Mouse (Mus musculus) lung, postnatal 4 days (tissue): ENCODE results near the gene Bnip1.
A peak's percentile ranks its signal among the peaks of the same experiment; 100 is the strongest.

Experiments
- DNase-seq, 2 experiments: peaks; one replicate each; pipeline ENCODE4 v3.0.0; 2021

Bnip1 gene

DNA sequence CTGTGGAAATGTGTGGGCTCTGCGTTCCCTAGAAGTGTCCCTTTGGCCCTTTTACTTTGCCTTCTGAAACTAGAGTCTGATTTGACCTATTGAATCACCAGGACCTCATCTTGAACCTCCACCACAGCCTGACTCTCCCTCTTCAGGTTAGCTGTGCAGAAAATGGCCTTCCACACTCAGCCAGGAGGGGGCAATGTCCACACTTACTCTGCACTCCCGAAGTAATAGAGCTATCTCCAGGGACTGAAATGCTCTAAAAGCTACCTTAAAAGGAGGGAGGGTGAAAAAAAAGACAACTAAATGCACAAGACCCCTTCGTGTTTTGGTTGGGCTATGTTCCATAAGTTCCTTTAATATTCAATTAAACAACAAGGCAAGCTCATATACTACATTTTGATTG is 13.9 kb downstream of the Bnip1 start:
- DNase-seq, result peak; percentile 52 to 74

DNA sequence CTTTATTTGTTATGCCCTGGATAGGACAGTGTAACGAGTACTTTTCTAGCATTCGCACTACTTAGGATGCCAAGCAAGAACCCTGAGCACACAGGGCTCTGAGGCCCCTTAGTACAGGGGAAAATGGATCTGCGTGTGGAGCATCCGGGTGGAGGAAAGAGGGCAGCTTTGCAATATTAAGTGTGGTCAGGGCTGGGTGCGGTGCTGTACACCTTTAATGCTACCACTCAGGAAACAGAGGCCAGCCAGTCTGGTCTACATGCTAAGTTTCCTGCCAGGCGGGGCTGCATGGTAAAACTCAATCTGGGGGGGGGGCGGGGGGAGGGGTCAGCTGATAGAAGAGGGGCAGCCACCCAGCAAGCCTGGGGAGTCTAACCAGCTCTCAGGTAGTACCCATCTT is 14.5 kb downstream of the Bnip1 start:
- no peak for DNase-seq

DNA sequence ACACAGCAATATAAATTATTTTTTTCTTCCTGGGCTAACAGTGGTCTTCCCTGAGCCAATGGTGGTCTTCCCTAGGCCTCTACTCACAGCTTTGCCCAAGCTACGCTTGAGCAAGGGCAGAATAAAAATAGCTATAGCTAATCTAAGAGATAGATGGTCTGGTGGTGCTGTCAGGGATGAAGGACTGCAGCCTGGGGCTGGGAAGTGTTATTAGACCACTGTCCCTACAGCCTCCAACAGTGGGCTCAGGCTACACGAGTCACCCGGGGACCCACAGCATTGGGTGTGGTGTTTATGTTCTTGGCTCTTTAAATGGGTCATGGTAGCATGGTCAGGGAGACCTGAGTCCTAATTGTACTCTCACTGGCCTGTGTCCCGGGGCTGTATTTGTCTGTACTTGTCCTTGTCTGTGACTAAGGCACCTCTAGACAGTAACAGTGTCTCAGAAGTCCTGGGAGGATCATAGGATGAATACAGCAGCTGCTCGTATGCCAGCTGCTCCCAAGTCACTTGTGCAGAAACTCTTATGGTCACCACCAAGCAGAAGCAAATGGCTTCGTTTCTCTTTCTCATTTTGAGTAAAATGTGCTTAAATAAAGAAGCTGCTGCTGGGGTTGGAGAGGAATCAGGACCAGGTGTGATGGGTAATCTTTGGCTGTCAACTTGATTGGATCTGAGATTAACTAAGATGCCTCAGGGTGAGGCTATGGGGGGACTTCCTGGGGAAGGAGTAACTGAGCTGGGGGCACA is 16.7 kb downstream of the Bnip1 start:
- DNase-seq, result no peak

DNA sequence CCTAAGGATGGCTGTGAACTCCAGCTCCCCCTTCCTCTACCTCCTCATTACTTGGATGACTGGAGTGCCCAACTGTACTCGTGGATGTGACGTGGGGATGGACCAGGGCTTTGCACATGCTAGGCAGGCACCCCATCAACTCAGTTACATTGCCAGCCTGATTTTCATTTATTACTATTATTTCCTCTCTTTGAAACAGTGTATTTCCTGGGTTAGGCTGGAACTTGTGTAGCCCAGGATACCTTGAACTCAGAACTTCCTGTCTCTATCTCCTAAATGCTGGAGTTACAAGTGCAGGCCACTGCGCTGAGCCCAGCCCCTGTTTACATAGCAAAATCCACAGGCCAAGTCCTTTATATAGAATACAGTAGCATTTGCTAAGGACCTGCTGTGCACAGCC is 22.0 kb downstream of the Bnip1 start:
- DNase-seq, result no peak

DNA sequence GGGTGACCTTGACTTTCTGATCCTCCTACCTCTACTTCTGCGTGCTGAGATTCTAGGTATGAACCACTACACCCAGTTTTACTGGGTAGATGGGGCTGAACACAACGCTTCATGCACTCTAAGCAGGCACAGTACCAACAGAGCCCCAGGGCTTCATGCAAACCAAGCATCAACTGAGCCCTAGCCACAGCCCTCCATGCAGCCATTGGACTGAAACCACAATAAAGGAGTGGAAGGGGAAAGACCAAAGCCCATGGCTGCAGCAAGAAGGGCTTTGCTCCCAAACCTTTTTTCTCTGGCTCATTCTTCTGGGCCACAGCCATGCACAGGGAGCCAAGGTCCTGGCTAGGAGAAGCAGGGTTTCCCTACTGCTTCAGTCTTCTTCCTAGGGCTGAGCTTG is 31.7 kb downstream of the Bnip1 start:
- DNase-seq, result no peak

DNA sequence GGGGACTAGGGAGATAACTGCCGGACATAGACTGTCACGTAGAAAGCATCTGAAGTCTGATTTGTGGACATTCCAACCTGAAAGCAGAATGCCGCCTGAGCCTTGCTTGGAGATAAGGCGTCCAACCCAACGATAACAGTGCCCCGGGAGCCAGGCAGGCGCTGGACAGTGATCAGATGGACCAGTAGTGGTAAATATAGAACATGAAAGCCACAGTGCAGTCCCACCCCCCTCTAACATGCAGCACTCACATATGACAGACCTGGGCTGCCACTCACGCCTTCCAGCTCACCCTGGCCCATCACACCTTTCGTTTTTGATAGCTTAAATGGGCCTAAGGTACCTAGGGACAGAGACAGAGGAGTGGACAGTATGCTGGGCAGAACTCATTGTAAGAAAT is 32.6 kb downstream of the Bnip1 start:
- no peak for DNase-seq

DNA sequence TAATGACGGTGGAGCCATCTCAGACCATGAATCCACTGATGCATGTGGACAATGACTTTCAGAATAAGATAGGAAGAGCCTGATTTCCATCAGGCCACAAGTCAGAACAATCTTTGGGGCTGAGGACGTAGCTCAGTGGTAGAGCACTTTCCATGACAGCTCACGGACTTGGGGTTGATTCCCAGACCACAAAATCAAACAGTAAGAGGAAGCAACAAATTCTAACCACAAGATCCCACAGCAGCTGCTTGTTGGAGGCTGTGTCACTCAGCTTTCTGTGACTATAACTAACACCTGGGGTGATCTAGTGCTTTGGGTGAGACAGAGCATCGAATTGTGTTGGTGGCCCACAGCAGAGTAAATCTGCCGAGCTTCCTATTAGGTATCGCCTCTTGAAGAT is 35.9 kb downstream of the Bnip1 start:
- DNase-seq, result no peak

DNA sequence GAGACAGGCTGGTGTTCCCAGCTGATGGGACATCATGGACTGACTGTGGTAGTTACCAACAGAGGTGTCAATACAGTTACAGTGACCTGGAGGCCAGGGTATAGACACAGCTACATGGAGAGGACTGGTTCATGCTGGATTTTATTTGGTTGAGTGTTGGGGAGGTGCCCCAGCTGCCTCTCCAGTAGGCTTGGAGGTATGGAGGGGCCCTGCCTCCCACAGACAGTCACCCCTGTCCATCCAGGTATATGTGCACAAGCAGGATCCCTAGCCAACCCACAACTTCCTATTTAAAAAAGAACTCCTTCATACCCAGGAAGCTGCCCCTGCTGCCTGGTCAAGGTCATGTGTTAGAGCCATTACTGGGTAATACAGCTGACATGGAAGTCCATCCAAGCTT is 36.9 kb downstream of the Bnip1 start:
- no peak for DNase-seq

DNA sequence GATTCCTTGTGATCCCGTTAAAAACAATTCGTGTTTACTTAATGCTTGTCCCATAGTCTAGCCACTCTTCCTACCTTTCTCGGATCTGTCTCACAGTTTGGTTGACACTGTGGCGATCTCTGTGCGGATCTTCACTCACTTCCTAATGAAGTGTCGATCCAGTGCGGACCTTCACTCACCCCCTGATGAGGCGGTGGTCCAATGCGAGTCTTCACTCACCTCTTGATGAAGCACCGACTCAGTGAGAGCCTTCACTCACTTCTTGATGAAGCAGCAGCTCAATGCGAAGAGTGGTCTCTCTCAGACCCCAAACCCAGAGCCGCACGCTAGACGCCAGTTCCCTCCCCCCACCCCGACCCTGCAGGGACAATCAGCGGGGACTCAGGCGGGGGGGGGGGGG is 45.3 kb downstream of the Bnip1 start:
- no peak for DNase-seq

DNA sequence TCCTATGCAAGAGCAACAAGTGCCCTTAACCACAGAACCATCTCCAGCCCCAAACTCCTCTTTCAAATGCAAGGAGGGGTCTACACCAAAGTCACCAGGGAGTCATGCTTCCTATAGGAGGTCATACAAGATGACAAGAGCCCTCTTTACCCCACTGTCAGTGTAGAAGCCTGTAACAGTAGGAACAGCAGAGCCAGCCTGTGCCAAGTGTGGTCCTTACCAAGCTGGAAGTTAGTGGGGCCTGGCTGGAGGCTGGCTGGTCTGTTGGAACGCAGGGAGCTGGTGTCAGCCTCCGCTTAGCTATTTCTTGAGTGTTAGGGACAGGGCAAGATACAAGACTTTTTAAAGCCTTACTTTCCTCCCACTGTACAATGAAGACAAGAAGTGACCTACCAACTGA is 52.9 kb downstream of the Bnip1 start:
- no peak for DNase-seq

DNA sequence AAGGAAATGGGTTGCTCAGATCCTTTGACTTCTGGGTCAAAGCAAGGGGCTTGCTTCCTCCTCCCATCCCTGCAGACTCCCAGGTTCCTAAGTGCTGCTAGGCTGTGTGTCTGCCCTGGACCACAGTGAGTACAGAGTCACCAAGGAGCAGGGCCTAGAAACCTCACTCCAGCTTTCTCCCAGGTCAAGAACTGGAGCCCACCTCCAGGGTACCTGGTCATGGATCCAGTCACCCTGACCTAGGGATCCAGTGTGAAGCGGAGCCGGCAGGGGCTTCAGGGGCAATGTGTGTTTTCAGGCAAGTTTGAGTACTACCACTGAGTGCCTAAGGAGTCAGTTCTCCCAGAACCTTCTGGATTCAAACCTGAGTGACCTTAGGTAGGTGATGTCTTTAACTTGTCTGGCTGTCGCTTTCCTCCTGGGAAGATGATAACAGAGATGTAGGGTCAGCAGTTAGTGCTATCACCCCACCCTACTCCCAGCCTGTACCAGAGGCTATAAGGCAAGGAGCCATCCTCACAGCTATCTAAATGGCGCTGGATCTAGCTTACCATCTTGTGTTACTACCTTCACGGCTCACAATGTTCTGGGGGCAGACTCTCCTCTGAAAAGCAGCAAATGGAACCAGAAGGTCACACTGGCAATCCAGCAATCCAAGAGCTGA is 53.6 kb downstream of the Bnip1 start:
- no peak for DNase-seq

DNA sequence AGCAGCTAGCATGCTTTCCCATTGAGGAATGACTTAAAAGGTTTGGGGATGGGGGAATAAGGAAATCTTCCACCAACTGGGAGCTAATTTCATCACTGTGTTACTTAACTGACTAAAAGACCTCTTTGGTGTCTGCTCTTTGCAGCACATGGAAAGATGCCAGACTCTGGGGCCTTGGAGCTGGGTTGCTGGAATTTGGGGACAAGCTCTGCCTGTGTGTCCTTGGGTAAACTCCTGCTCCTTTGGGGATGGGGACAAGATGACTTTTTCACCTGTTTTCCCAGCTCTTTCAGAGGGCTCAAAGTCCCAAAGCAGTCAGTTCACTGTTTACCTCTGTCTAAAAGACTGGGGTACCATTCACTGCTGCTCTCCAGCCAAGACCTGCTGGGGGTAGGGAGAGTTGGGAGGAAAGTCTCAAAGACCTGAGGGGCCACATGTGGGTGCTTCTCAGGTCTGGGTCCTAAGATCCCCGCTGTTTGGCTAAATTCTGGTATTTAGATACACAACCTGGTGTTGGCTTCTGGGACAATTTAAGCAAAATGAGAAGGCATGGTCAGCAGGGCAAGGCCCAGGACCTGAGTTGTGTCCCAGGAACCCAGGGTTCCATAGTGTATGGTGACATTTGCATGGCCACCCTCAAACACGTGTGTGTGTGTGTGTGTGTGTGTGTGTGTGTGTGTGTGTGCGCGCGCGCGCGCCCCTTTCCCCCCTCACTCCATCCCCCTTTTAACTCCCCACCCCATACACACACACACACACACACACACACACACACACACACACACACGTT is 54.3 kb downstream of the Bnip1 start:
- DNase-seq, result no peak

DNA sequence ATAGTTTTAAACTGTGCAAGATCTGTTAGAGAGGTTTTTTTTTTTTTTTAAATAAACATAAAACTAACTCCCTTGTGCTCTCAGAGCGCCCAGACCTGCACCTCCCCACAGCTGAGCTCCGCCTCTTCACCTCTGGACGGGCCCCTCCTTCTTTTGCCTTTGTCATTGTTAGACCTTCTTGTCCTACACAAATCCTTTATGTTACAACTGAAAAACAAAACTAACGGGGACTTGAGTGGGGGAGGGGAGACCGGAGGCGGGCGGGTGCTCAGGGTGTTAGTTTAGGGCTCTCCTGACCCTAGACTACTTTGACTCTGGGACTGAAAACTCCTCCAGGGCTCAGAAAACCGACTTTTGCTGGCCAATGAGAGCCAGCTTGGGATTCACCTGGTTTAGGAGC is 55.1 kb downstream of the Bnip1 start:
- DNase-seq, result no peak

DNA sequence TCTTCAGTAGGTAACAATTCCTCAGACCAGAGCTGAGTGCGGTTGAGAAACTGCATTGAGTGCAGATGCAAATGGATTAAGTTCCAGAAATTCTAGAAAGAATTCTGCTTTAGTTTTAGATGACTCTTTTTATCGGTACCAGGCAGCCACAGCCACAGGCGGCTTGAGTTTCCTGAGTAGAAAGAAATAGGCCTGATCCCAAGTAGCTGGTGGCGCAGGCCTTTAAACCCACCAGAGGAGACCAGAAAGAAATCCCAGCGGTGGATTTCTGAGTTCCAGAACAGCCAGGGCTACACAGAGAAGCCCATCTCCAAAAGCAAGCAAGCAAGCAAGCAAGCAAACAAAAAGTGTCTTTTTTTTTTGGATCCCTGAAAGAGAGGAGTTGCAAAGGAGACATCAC is 55.5 kb downstream of the Bnip1 start:
- no peak for DNase-seq

DNA sequence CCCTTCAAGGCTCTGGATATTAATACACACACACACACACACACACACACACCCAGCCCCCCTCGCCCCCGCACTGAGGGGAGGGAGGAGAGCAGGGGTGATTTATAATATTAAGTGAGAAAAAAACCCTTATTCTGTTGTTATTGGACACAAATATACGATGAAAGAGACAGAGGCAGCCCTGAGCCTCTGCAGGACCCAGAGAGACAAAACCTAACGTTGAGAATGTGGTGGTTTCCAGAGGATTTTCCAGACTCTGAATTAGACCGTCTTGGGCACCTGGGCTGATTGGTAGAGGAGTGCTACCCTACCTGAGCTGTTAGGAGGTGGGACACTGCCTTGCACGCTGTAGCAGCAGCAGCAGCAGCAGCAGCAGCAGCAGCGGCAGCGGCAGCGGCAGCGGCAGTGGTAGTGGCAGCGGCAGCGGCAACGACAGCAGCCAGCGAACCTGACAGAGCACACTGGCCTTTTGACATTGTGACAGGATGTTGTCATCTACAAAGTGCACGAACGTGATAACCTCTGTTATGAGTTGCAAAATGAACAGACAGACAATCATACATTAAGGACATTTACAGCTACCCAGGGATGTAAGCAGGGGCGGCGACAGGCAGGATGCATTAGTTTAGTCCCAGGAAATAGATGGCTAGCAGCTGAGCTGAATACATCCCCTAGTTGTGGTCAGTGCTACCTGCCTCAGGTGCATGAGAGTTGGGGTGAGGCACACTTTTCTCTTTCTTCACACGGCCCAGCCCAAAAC is 56.1 kb downstream of the Bnip1 start:
- no peak for DNase-seq

DNA sequence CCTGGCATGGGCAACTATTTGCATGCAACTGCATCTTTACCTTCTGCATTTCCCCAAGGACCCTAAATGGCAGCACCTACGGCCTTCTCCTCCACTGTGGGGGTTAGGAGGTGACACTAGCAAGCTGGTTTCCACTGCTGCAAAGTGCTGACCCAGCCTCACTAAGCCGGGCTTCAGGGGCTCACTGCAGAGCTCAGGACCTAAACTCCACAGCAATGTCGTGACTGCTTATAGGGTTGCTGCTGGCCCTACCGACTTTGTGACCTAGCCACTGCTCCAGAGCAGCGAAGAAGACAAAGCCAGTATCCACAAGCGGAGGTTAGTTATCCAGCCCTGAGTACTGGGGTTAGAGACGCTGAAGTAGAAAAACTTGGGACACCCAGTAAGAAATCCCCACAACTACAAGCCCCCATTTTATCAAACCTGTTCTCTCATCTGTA is 56.7 kb downstream of the Bnip1 start:
- no peak for DNase-seq

DNA sequence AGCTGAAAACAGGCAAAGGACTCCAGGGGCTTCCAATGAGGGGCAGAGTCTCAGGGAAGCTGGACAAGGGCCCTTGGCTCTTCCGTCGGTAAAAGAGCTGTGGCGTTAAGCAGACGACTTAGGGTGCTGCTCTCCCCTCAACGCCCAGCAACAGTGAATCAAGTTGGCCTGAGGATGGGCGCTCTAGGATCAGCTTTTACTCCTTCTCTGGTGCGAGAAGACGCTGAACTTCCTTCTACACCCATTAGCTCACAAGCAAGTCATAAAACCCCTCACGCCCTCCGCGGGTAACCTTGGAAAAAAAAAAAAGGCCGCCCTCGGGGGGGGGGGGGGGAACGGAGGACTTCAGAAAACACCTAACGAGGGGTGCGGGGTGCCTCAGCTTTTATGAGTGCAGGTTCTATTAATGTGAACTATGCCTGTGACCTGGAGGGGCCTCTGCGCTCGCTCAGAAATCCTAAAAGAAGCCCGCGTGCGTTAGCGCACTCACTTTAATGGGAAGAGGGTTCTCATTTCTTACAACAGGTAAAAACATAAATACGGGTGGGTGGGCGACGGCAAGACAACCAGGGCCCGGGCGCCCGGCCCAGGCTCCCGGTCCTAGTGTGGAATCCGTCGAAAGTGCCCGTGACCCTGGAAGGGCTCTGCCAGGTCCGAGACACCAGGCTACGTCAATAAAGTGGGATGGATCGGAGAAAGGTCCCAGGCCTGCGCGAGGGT is 57.5 kb downstream of the Bnip1 start:
- DNase-seq, result no peak

DNA sequence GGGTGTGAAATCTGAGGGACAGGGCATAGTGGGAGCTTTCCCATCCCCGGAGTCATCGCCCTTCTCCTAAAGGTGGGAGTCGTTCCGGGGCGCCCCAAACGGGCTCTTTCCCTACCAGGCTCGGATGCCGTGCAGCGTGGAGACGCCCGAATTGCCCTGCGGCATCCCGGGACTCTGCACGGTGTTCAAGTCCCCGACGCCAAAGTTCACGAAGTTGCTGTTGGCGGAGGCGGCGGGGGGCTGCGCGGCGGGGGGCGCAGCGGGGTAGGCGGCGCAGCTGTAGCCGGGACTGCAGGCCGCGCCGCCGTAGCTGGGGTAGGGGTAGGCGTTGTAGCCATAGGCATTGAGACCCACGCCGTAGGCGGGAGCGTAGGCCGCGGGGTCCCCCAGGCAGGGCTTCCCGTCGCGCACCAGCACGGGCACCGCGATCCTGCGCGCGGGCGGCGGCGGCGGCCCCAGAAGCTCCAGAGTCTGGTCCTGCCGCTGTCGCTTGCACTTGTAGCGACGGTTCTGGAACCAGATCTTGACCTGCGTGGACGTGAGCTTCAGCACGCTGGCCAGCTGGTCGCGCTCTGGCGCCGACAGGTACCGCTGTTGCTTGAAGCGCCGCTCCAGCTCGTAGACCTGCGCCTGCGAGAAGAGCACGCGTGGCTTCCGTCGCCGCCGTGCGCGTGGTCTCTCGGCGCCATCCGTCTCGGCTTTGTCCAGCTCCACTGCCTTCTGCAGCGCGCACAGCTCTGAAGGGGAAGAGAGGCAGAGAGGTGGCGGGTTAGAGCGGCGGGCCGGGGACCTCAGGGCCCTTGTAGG is 58.2 kb downstream of the Bnip1 start:
- no peak for DNase-seq

DNA sequence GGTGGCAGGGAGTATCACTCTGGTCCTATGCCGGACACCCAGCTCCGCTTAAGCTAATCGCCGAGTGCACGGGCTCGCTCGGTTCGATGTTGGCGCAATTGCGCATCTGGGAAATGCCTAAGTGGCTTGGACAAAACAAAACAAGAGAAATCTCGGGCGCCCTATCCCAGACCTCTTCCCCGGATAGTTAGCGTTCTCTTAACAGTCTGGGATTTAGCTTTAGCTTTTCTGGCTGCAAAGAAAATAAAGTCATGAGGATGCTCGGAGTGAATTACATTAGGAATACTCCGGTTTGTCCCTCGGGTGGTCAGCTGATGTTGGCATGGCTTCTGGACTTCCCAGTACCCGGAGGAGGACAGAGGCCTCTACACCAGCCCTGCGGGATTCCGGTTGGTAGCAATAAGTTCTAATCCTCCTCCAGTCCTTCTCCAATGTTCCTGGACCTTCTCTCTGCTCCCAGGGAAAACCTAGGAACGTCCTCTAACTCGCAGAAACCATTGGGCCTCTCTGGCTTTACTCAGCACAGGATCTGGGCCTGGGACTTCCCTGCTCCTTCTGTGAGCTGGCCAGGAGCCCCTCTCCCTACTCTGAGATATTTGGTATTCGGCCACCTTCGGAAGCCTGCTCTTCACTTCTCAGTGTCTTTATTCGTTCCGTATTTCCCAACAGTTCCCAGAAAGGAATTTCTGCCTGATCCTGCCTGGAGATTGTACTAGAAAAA is 59.0 kb downstream of the Bnip1 start:
- no peak for DNase-seq

DNA sequence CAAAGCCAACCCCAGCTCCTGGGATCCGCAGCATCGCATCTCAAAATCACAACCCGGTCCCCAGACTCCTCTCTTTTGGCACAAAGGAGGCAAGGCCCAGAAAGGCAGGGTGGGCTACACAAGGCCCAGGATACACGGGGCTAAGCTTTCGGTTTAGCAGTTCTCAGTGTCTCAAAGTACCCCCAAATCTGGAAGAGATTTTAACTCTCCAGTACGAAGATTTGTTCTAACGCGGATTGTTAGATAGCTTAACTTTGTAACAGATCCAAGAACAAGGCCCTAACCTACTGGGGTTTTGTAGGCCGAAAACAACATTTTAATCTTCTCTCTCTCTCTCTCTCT is 59.5 kb downstream of the Bnip1 start:
- DNase-seq, result no peak
